Mouse (Mus musculus): ENCODE measurements around the gene Slc28a1. TPM values are rescaled to one million over a fixed set of nuclear protein-coding genes. Genes with fewer than 3 reads are reported as not detected.
"Not testable (repeated sequence)": the region's sequence is repeated elsewhere in the genome, so short reads cannot be mapped to it uniquely, and the experiment has no call there.

Slc28a1 gene
- polyA plus RNA-seq, 1 experiment from 2014 or later: not detected

DNA sequence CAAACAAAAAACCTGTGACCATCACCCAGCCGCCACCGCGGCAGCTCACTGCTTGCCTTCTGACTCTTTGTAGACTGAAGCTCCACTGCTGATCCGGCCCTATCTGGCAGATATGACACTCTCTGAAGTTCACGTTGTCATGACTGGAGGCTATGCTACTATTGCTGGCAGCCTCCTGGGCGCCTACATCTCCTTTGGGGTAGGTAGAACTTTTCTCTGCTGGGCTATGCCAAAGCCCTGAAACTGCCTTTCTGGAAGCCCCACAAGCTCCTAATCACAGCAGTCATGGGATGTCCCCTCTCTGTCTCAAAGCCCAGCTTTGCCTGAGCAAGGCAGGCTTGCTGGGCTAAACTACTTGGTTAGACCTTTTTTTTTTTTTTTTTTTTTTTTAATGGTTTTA, 38.7 kb downstream of the Slc28a1 start:
- Histone ChIP-seq H3K9me3 (replicated peaks) (no peaks in the 10 kb centered on the region), H3K4me2 (no peak overlapping the region), H3K4me3 (no peak overlapping the region), H3K27me3 (no peaks in the 10 kb centered on the region), H3K36me3 (ENCODE audit: poor library complexity, severe bottlenecking) (no peaks in the 10 kb centered on the region), H3K4me1 (no peaks in the 10 kb centered on the region), H3K9ac (no peak overlapping the region), H3K27ac (no peak overlapping the region)
- 91% methylated on average over 6 of the region's 6 CpGs for WGBS
- ATAC-seq: no peak

DNA sequence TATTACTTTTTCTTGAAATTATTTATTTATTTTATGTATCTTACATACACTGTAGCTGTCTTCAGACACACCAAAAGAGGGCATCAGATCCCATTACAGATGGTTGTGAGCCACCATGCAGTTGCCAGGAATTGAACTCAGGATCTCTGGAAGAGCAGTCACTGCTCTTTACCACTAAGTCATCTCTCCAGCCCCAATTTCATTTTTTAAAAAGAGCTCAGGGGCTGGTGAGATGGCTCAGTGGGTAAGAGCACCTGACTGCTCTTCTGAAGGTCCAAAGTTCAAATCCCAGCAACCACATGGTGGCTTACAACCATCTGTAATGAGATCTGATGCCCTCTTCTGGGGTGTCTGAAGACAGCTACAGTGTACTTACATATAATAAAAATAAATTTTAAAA, 39.6 kb downstream of the Slc28a1 start:
- ATAC-seq; H3K36me3 ChIP-seq (ENCODE audit: poor library complexity, severe bottlenecking); H3K9ac ChIP-seq; H3K4me2 ChIP-seq; H3K27me3 ChIP-seq; H3K4me1 ChIP-seq; H3K4me3 ChIP-seq; H3K27ac ChIP-seq; H3K9me3 ChIP-seq (replicated peaks): not testable (repeated sequence)

DNA sequence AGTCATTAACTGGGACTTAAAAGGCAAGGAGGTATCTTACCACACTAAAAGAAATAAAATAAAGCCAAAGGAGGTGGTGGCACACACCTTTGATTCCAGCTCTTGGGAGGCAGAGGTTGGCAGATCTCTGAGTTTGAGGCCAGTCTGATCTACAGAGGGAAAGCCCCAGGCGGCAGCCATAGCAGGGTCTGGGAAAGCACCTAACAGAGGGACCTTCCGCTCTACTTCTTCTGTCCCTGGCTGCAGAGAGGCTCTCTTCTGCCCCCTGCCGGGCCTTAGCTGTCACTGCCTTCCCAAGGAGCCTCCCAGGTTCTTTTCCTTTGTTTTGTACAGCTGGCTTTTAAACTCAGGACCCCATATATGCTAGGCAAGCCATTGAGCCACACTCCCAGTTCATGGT, 40.4 kb downstream of the Slc28a1 start:
- no peaks in the 10 kb centered on the region for H3K9me3 ChIP-seq (replicated peaks)
- H3K27ac ChIP-seq: no peak overlapping the region
- no peaks in the 10 kb centered on the region for H3K27me3 ChIP-seq
- no peak overlapping the region for H3K4me2 ChIP-seq
- 4% methylated on average over 3 of the region's 3 CpGs for WGBS
- ATAC-seq: peak; percentile 30; the same call in 1 of the 2 replicates
- no peaks in the 10 kb centered on the region for H3K36me3 ChIP-seq (ENCODE audit: poor library complexity, severe bottlenecking)
- H3K4me3 ChIP-seq: no peak overlapping the region
- H3K9ac ChIP-seq: no peak overlapping the region
- no peaks in the 10 kb centered on the region for H3K4me1 ChIP-seq

- Histone ChIP-seq H3K4me2 (no peak overlapping the region), H3K27me3 (no peaks in the 10 kb centered on the region), H3K27ac (no peak overlapping the region), H3K9me3 (replicated peaks) (no peaks in the 10 kb centered on the region), H3K4me3 (no peak overlapping the region), H3K4me1 (no peaks in the 10 kb centered on the region), H3K9ac (no peak overlapping the region), H3K36me3 (ENCODE audit: poor library complexity, severe bottlenecking) (no peaks in the 10 kb centered on the region)
- 86% methylated on average over 7 of the region's 7 CpGs for WGBS
- no peak for ATAC-seq
Observed at GRCm38 (mm10) chr7:81158933-81159332, 44.3 kb downstream of the Slc28a1 start.

- Histone ChIP-seq H3K4me3 (no peak overlapping the region), H3K4me2 (no peak overlapping the region)
- no peak for ATAC-seq
Observed at GRCm38 (mm10) chr7:81161666-81162065, 47.1 kb downstream of the Slc28a1 start.

DNA sequence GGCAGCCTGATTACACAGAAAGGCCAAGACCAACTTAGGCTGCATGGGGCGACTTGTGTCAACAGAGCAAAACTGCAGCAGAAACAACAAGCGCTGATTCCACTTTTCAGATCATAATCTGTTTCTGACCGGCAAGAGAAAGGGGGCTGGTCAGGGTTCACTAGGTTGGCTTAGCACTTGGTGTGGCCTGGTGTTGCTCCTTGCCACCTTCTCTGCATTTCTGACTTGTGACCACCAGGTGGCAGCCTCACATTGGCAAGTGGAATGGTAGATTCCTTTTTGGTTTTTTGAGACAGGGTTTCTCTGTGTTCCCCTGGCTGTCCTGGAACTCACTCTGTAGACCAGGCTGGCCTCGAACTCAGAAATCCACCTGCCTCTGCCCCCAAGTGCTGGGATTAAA, 47.7 kb downstream of the Slc28a1 start:
- H3K36me3 ChIP-seq (ENCODE audit: poor library complexity, severe bottlenecking): no peaks in the 10 kb centered on the region
- H3K9me3 ChIP-seq (replicated peaks): no peaks in the 10 kb centered on the region
- H3K4me3 ChIP-seq: no peak overlapping the region
- no peak overlapping the region for H3K4me2 ChIP-seq
- H3K9ac ChIP-seq: no peak overlapping the region
- no peak overlapping the region for H3K27ac ChIP-seq
- 0 out of 2 replicates have a peak, but pooled peaks have one; percentile 10 for ATAC-seq
- 40% methylated on average over 4 of the region's 4 CpGs for WGBS
- no peaks in the 10 kb centered on the region for H3K27me3 ChIP-seq
- no peaks in the 10 kb centered on the region for H3K4me1 ChIP-seq

More at GRCm38 (mm10) chr7:81161666-81162065, 47.1 kb downstream of the Slc28a1 start:
- Histone ChIP-seq H3K9me3 (replicated peaks) (no peaks in the 10 kb centered on the region), H3K27ac (no peak overlapping the region), H3K27me3 (no peaks in the 10 kb centered on the region), H3K9ac (no peak overlapping the region), H3K36me3 (ENCODE audit: poor library complexity, severe bottlenecking) (no peaks in the 10 kb centered on the region), H3K4me1 (no peaks in the 10 kb centered on the region)
- WGBS: 76% methylated on average over 9 of the region's 9 CpGs

DNA sequence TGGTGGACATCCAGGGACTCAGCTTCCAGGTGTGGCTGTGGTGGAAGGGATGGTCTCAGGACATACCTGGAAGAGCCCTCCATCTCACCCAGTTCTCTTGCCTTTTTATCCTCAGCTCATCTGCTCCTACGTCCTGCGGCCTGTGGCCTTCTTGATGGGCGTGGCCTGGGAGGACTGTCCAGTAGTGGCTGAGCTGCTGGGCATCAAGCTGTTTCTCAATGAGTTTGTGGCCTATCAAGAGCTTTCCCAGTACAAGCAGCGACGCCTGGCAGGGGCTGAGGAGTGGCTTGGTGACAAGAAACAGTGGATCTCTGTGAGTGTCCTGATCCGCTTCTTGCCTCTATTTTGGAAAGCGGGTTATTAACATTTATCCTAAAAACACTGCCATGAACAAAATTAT, 49.8 kb downstream of the Slc28a1 start:
- H3K9me3 ChIP-seq (replicated peaks): no peaks in the 10 kb centered on the region
- WGBS: 70% methylated on average over 7 of the region's 7 CpGs
- H3K4me3 ChIP-seq: no peak overlapping the region
- no peaks in the 10 kb centered on the region for H3K36me3 ChIP-seq (ENCODE audit: poor library complexity, severe bottlenecking)
- no peaks in the 10 kb centered on the region for H3K27me3 ChIP-seq
- no peaks in the 10 kb centered on the region for H3K4me1 ChIP-seq
- no peak overlapping the region for H3K4me2 ChIP-seq
- no peak overlapping the region for H3K9ac ChIP-seq
- no peak overlapping the region for H3K27ac ChIP-seq
- ATAC-seq: no peak

GRCm38 (mm10) chr7:81167124-81167523, 52.5 kb downstream of the Slc28a1 start:
- Histone ChIP-seq H3K4me2 (no peak overlapping the region), H3K4me1 (no peaks in the 10 kb centered on the region), H3K4me3 (no peak overlapping the region), H3K9me3 (replicated peaks) (no peaks in the 10 kb centered on the region), H3K27ac (no peak overlapping the region), H3K27me3 (no peaks in the 10 kb centered on the region), H3K9ac (no peak overlapping the region), H3K36me3 (ENCODE audit: poor library complexity, severe bottlenecking) (no peaks in the 10 kb centered on the region)
- WGBS: 38% methylated on average over 3 of the region's 3 CpGs
- ATAC-seq: 0 out of 2 replicates have a peak, but pooled peaks have one; percentile 51

GRCm38 (mm10) chr7:81169351-81169750, 54.8 kb downstream of the Slc28a1 start:
- no peak for ATAC-seq
- Histone ChIP-seq H3K36me3 (ENCODE audit: poor library complexity, severe bottlenecking) (no peaks in the 10 kb centered on the region), H3K27ac (no peak overlapping the region), H3K27me3 (no peaks in the 10 kb centered on the region), H3K4me3 (no peak overlapping the region), H3K9ac (no peak overlapping the region), H3K4me1 (no peaks in the 10 kb centered on the region), H3K4me2 (no peak overlapping the region), H3K9me3 (replicated peaks) (peaks cover 8% of the 10 kb centered on the region; the same call in 1 of the 2 replicates)
- WGBS: 75% methylated on average over 7 of the region's 7 CpGs

GRCm38 (mm10) chr7:81173931-81174330, 59.3 kb downstream of the Slc28a1 start:
- Histone ChIP-seq H3K4me1 (no peaks in the 10 kb centered on the region), H3K9me3 (replicated peaks) (peaks cover 8% of the 10 kb centered on the region; the same call in 1 of the 2 replicates), H3K4me2 (no peak overlapping the region), H3K4me3 (no peak overlapping the region), H3K36me3 (ENCODE audit: poor library complexity, severe bottlenecking) (no peaks in the 10 kb centered on the region), H3K27me3 (no peaks in the 10 kb centered on the region), H3K27ac (no peak overlapping the region), H3K9ac (no peak overlapping the region)
- 94% methylated on average over 2 of the region's 2 CpGs for WGBS
- ATAC-seq: no peak

DNA sequence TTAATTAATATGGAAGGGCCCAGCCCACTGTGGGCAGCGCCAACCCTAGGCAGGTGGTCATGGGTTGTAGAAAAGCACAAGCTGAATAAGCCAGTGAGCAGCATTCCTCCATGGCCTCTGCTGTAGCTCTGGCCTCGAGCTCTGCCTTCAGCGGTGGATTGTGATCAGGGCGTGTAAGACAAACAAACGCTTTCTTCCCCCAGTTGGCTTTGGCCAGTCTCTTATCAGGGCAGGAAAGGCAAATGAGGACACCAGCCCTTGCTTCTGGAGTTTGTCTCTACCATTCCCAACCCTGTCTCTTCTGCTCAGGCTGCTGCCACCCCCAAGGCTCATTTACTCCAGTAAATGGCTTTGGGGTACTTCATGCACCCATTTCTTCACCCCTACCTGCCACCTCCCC, 60.1 kb downstream of the Slc28a1 start:
- Histone ChIP-seq H3K4me2 (no peak overlapping the region), H3K27ac (no peak overlapping the region), H3K4me3 (no peak overlapping the region), H3K4me1 (no peaks in the 10 kb centered on the region), H3K9ac (no peak overlapping the region), H3K27me3 (no peaks in the 10 kb centered on the region), H3K9me3 (replicated peaks) (peaks cover 8% of the 10 kb centered on the region; the same call in 1 of the 2 replicates), H3K36me3 (ENCODE audit: poor library complexity, severe bottlenecking) (no peaks in the 10 kb centered on the region)
- 92% methylated on average over 5 of the region's 5 CpGs for whole genome bisulfite sequencing
- ATAC-seq: no peak

DNA sequence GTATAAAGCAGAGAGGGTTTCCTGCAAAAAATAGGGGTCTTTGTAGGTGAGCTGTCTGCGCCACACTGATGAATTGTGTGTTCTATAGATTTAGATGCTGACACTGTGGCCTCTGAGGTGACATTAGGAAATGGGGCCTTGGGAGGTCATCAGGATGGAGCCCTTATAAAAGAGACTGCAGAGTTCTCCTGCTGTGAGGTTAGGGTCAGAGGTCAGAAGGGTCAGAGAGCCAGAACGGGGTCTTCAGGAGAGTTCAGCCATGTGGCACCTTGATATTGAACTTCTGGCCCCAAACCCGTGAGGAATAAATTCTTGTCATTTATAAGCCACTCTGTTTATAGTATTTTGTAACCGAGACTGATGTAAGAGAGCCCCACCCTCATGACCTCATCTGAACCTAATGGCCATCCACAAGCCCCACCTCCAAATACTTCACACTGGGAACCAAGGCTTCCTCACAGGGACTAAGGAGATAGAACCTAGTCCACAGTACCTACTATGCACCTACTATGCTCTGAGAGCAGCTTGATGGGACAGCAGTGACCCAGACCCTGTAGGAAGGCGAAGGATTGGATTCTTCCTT, 61.7 kb downstream of the Slc28a1 start:
- 55% methylated on average over 5 of the region's 5 CpGs for WGBS
- no peak overlapping the region for H3K9ac ChIP-seq
- no peak overlapping the region for H3K4me3 ChIP-seq
- H3K9me3 ChIP-seq (replicated peaks): peaks cover 8% of the 10 kb centered on the region; the same call in 1 of the 2 replicates
- no peak overlapping the region for H3K27ac ChIP-seq
- H3K4me1 ChIP-seq: no peaks in the 10 kb centered on the region
- no peak overlapping the region for H3K4me2 ChIP-seq
- no peaks in the 10 kb centered on the region for H3K27me3 ChIP-seq
- H3K36me3 ChIP-seq (ENCODE audit: poor library complexity, severe bottlenecking): no peaks in the 10 kb centered on the region
- no peak for ATAC-seq

GRCm38 (mm10) chr7:81179494-81179893, 64.9 kb downstream of the Slc28a1 start:
- H3K4me2 ChIP-seq: no peak overlapping the region
- H3K4me1 ChIP-seq: no peaks in the 10 kb centered on the region
- no peaks in the 10 kb centered on the region for H3K36me3 ChIP-seq (ENCODE audit: poor library complexity, severe bottlenecking)
- ATAC-seq: no peak
- no peaks in the 10 kb centered on the region for H3K9me3 ChIP-seq (replicated peaks)
- no peak overlapping the region for H3K27ac ChIP-seq
- H3K4me3 ChIP-seq: no peak overlapping the region
- WGBS: 74% methylated on average over 5 of the region's 5 CpGs
- H3K9ac ChIP-seq: no peak overlapping the region
- H3K27me3 ChIP-seq: no peaks in the 10 kb centered on the region

Data from forebrain, embryonic 13.5 days (tissue).